Mouse (Mus musculus): ENCODE results near the gene Sf3a1.

DNA sequence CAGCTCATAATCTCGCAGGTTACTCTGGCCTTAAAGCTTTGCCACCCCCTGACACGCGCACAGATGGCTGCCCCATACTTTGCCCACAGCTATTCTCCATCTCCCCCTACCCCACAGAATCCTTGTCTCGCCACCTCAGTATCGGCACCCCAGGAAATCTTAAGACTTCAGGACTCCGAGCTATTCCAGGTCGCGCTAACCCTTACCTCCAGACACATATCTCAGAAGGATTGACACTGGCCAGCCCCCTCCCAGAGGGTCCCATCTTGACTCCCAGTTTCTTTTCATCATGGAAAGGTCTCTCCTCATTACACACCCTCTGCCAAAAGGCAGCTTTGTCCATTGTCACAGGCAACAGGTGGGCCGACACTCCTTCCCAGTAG lies 27.2 kb downstream of the Sf3a1 start:
- TF ChIP-seq POLR2A (IDR thresholded peaks at IDR 0.05; ENCODE audit: insufficient read depth, low read depth, low read length) (no peak), CTCF (IDR thresholded peaks at IDR 0.05; ENCODE audit: insufficient read depth, low read depth, low read length) (no peak)

Data from olfactory bulb, adult 2 months (tissue).